In the genomic region with DNA sequence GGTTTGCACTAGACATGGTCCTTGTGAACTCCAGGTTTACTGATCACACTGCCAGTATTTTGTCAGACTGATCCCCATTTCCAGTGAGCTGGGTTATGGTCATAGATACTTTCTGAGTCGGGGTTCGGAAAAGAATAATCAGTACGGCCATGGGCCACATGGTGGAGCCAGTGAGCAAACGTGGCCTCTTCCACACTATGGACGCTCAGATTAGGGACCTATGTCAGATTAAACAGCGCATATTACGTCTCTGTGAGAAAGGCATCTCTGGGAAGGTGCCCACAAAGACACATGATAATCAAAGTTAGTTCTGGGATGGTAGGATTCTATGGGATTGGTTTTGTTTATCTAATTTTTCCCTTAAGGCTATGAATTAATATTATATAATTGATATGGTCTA, we compare ENCODE assay signal across 9 mouse cellular contexts. TPM values are rescaled to one million over a fixed set of nuclear protein-coding genes. Genes with fewer than 3 reads are reported as not detected.
DNase-seq lines count a peak whose midpoint lies in the region; ATAC-seq and TF ChIP-seq lines count a peak whose summit lies in the region.
"Had no signal": no experiment of that assay in that cellular context is flagged by ENCODE, and none has a peak within 500 bp of the region (broad histone marks: within the 10 kb centered on the region; RNA-seq: fewer than 3 reads in every experiment).

No protein-coding gene starts in this region.

- peak; percentile 87 for TF ChIP-seq CTCF in brain, embryonic 14.5 days (IDR thresholded peaks at IDR 0.05; ENCODE audit: borderline replicate concordance, extremely low read depth, insufficient read depth, insufficient read length)
- TF ChIP-seq CTCF in midbrain, postnatal 0 days (IDR thresholded peaks at IDR 0.05): peak; percentile 95

- H3K4me3 ChIP-seq in limb, embryonic 11.5 days (ENCODE audit: low read depth, low read length): no peak overlapping the region
- H3K4me3 ChIP-seq in midbrain, postnatal 0 days (ENCODE audit: low read depth, low read length): no peak overlapping the region
- H3K4me3 ChIP-seq: erythroblast, embryonic 14.5 days had no signal

- H3K9me3 ChIP-seq in limb, embryonic 11.5 days (ENCODE audit: control insufficient read depth, low read length): no peaks in the 10 kb centered on the region
- no peaks in the 10 kb centered on the region for H3K9me3 ChIP-seq in midbrain, postnatal 0 days (ENCODE audit: low read length)

- no peaks in the 10 kb centered on the region for H3K4me1 ChIP-seq in limb, embryonic 11.5 days (ENCODE audit: control insufficient read depth, insufficient read depth, low read length)
- H3K4me1 ChIP-seq in midbrain, postnatal 0 days (ENCODE audit: insufficient read depth, low read length): no peaks in the 10 kb centered on the region

- no peak overlapping the region for H3K27ac ChIP-seq in limb, embryonic 11.5 days (replicated peaks; ENCODE audit: low read depth, low read length)
- no peak overlapping the region for H3K27ac ChIP-seq in midbrain, postnatal 0 days (ENCODE audit: low read depth, low read length)

- no peak overlapping the region for H3K4me2 ChIP-seq in limb, embryonic 11.5 days (ENCODE audit: low read depth, severe bottlenecking)
- H3K4me2 ChIP-seq in midbrain, postnatal 0 days (ENCODE audit: low read depth, low read length, poor library complexity, severe bottlenecking): no peak overlapping the region

- WGBS in limb, embryonic 11.5 days: 29% methylated on average over 7 of the region's 7 CpGs
- 17% methylated on average over 7 of the region's 7 CpGs for WGBS in midbrain, postnatal 0 days

- no peaks in the 10 kb centered on the region for H3K36me3 ChIP-seq in limb, embryonic 11.5 days (ENCODE audit: control insufficient read depth, insufficient read depth, low read length)
- H3K36me3 ChIP-seq in midbrain, postnatal 0 days (ENCODE audit: insufficient read depth, low read length): peaks cover 71% of the 10 kb centered on the region

- H3K9ac ChIP-seq in limb, embryonic 11.5 days (ENCODE audit: low read length): no peak overlapping the region
- H3K9ac ChIP-seq in midbrain, postnatal 0 days (replicated peaks; ENCODE audit: low read length, poor library complexity, severe bottlenecking): no peak overlapping the region

- ATAC-seq in erythroid progenitor cell, adult 5-6 weeks (replicated peaks; ENCODE audit: low FRiP score, poor library complexity, severe bottlenecking): peak; percentile 72
- ATAC-seq in inflammation-experienced regulatory T-cells, adult 6 months: peak; percentile 71
- no peak for ATAC-seq in limb, embryonic 11.5 days (ENCODE audit: insufficient number of reproducible peaks, low FRiP score, low TSS enrichment, low read depth)
- peak; percentile 56; the same call in 1 of the 2 replicates for ATAC-seq in midbrain, postnatal 0 days (ENCODE audit: low FRiP score)

- no peak for TF ChIP-seq POLR2A in brain, embryonic 14.5 days (IDR thresholded peaks at IDR 0.05; ENCODE audit: borderline replicate concordance, extremely low read depth, insufficient read depth, insufficient read length, poor library complexity, severe bottlenecking)

- DNase-seq in ovary, postnatal 10 days (ENCODE audit: low spot score): peak; percentile 19
- no peak for DNase-seq in ovary, adult 18-20 months (ENCODE audit: low spot score)
- DNase-seq in brain, embryonic 14.5 days (ENCODE audit: low read depth): peak; percentile 59
- peak; percentile 80 for DNase-seq in limb, embryonic 11.5 days (ENCODE audit: low spot score)
- DNase-seq in midbrain, postnatal 0 days (ENCODE audit: low spot score): peak; percentile 65
- peak; percentile 40 to 82 for DNase-seq in spleen, postnatal 4 days (ENCODE audit: low spot score in 2 of 2)

- no peaks in the 10 kb centered on the region for H3K27me3 ChIP-seq in limb, embryonic 11.5 days (ENCODE audit: control insufficient read depth, insufficient read depth, low read length)
- H3K27me3 ChIP-seq in midbrain, postnatal 0 days (ENCODE audit: insufficient read depth, low read length): no peaks in the 10 kb centered on the region

RNA-seq across cellular contexts. Expression of a gene that starts 33.7 kb away (rescaled TPM):
- polyA plus RNA-seq in brain, embryonic 14.5 days (2012; rRNA removed): 1.3 and 2.6 TPM in 2 replicates
- total RNA-seq in erythroid progenitor cell, adult 5-6 weeks (2015; ENCODE audit: low replicate concordance): not detected in 2 replicates
- not detected in 2 replicates for total RNA-seq in erythroid progenitor cell, adult 5-6 weeks (2017; ENCODE audit: low replicate concordance)
- 1 to 10 TPM in 1 of 3 experiments, under 1 TPM in 2; 0.57 to 1.5 (median 0.77) TPM for polyA plus RNA-seq in inflammation-experienced regulatory T-cells, adult 6 months (2017; shearing (Covaris generic))
- 0.11 and 0.16 TPM in 2 replicates for polyA plus RNA-seq in limb, embryonic 11.5 days (2014; fragmentation: Nextera tagmentation; extraction: Ambion mirVana)
- total RNA-seq in midbrain, postnatal 0 days (2014; rRNA removed): 11.8 and 12.2 TPM in 2 replicates
- polyA plus RNA-seq in midbrain, postnatal 0 days (2015; fragmentation: Nextera tagmentation; extraction: Ambion mirVana): 18.9 and 20.8 TPM in 2 replicates
- polyA plus RNA-seq: erythroblast, embryonic 14.5 days had no signal

RNA-seq across cellular contexts. Expression of a gene that starts 43.7 kb away (rescaled TPM):
- 35.9 and 75.9 TPM in 2 replicates for polyA plus RNA-seq in brain, embryonic 14.5 days (2012; rRNA removed)
- total RNA-seq in erythroid progenitor cell, adult 5-6 weeks (2015; ENCODE audit: low replicate concordance): 42.9 and 56.6 TPM in 2 replicates
- total RNA-seq in erythroid progenitor cell, adult 5-6 weeks (2017; ENCODE audit: low replicate concordance): 13.5 and 14.4 TPM in 2 replicates
- polyA plus RNA-seq in inflammation-experienced regulatory T-cells, adult 6 months (2017; shearing (Covaris generic)): 10 to 100 TPM; 64.0 to 82.6 (median 70.0) TPM
- 16.2 and 18.0 TPM in 2 replicates for polyA plus RNA-seq in limb, embryonic 11.5 days (2014; fragmentation: Nextera tagmentation; extraction: Ambion mirVana)
- 133 and 141 TPM in 2 replicates for total RNA-seq in midbrain, postnatal 0 days (2014; rRNA removed)
- 79.4 and 83.7 TPM in 2 replicates for polyA plus RNA-seq in midbrain, postnatal 0 days (2015; fragmentation: Nextera tagmentation; extraction: Ambion mirVana)
